Mouse (Mus musculus) heart, adult 10 weeks (tissue): ENCODE data around the gene Olfr1330. TPM values are rescaled to one million over a fixed set of nuclear protein-coding genes. Genes with fewer than 3 reads are reported as not detected.

ENCODE experiments used
- polyA plus RNA-seq: library from polyadenylated mRNA; stranded (reverse); fragments of 350-450 nt; fragmentation: Illumina TruSeq; extraction: RNeasy Lipid Tissue Mini Kit (QIAGEN cat#74804); gene quantifications from one replicate; pipeline ENCODE4 v1.2.3, GENCODE M21; 2014; ENCODE audit warnings: low read depth, low replicate concordance

Gene Olfr1330
- polyA plus RNA-seq = not detected

GRCm38 (mm10) chr4:118888297-118888696 is at the start of gene Olfr1330:
Gene Olfr1330, plus strand, starts transcription at chr4:118888597.

DNA sequence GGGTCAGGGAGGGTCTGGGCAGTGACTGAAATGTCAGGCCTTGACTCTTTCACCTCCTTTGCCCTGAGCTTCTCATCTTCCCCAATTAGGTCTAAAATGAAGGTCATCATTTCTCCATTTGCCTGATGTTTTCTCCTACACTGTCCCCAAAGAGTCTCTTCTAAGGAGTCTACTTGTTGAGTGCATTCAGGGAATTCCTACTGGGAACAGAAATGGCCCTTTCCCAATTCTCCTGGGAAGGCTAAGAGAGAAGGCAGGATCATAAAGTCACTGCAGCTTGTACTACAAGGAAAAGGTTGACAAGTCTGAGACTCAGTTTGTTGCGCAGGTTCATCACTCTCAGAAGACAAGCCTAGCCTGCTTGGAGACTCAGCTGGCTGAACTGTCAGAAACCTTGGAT is 24.0 kb upstream of the Olfr1330 start, which contains the start of gene Olfr1331:
Olfr1331 (plus strand) TSS at position 301 of the 400 bp plus-strand sequence.

GRCm38 (mm10) chr4:118917365-118917764 is 29.0 kb downstream of the Olfr1330 start, which contains the start of gene Olfr1329:
Gene Olfr1329, minus strand, starts transcription at chr4:118917465.

DNA sequence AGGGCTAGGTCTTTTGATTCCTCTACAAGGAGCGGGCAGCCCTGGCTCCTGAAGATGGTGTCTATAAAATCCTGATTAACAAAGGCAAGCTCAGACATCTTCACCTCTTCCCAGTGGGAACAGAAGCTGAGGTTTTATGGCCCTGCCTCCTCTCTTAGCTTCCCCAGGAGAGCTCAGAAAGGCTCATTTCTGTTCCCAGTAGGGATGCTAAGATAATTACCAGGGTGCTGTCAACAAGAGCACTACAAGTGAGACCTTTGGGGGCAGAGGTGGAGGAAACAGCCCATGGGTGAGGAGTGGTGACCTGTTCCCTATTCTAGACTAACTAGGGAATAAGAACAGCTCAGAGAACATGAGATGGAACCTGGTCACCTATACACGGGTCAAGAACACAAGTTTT is 50.1 kb downstream of the Olfr1330 start, which contains the start of gene Olfr1328:
Olfr1328 (minus strand) TSS at position 101 of the 400 bp plus-strand sequence.

Other genes starting within 250 kb of the Olfr1330 start
- not detected for gene Olfr62, start 229.6 kb upstream of the Olfr1330 start, polyA plus RNA-seq
- gene Olfr1342, start 195.8 kb upstream of the Olfr1330 start, polyA plus RNA-seq = not detected
- not detected for gene Olfr1341, start 185.1 kb upstream of the Olfr1330 start, polyA plus RNA-seq
- not detected for gene Olfr1340, start 168.5 kb upstream of the Olfr1330 start, polyA plus RNA-seq
- gene Olfr1339, start 156.4 kb upstream of the Olfr1330 start, polyA plus RNA-seq = not detected
- not detected for gene Olfr1338, start 129.9 kb upstream of the Olfr1330 start, polyA plus RNA-seq
- not detected for gene Olfr1337, start 106.0 kb upstream of the Olfr1330 start, polyA plus RNA-seq
- gene Olfr1335, start 78.7 kb upstream of the Olfr1330 start, polyA plus RNA-seq = not detected
- gene Olfr1333, start 52.3 kb upstream of the Olfr1330 start, polyA plus RNA-seq = not detected
- not detected for gene Olfr1331, start 23.9 kb upstream of the Olfr1330 start, polyA plus RNA-seq
- not detected for gene Olfr1329, start 28.9 kb downstream of the Olfr1330 start, polyA plus RNA-seq
- not detected for gene Olfr1328, start 50.0 kb downstream of the Olfr1330 start, polyA plus RNA-seq
- not detected for gene Lao1, start 73.0 kb downstream of the Olfr1330 start, polyA plus RNA-seq
- 14.9 TPM for gene Slc2a1, start 220.1 kb downstream of the Olfr1330 start, polyA plus RNA-seq